Mouse (Mus musculus): Measurements from ENCODE around the gene Srgap2. TPM values are rescaled to one million over a fixed set of nuclear protein-coding genes. Genes with fewer than 3 reads are reported as not detected.

Gene Srgap2
- total RNA-seq, 2 experiments from 2014 or later: 83.4 to 92.0 TPM

DNA sequence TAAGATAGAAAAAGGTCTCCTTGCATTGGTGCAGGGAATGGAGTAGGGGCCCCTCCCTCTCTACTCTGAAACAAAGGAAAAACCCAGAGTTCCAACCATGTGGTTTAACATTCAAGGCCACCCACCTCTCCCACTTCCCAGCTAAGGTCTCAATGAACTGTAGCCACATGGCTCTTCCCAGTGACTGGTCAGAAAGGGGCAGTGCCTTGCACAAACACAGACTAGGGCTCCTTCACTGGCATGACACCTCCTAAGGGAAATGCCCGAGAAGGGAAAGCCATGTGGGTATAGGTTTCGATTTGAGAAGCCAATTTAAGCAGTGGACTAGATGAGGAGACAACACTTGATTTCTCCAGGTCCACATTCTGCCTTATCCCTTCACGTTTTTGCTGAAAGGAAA, 3.4 kb downstream of the Srgap2 start:
- H3K27ac ChIP-seq: peak overlapping the region; percentile 95

DNA sequence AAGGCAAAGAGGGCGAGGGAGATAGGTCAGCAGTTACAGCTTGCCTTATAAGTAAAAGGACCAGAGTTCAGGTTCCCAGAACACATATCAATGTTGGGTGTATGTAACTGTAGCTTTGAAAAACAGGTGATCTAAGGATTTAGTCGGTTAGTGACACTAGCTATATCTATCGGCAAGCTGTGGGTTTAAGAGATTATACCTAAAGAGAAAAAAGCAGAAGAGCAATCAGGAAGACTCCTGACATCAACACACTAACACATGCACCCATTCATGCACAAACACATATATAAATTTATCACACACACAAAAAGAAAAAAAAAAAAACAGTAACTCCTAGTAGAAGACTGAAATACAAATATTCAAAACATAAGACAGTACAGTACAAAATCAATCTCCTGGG, 10.6 kb downstream of the Srgap2 start:
- H3K4me3 ChIP-seq: no peak overlapping the region
- no peak overlapping the region for H3K27ac ChIP-seq
- no peak for DNase-seq (ENCODE audit: low spot score in 2 of 2)
- TF ChIP-seq CTCF (conservative IDR thresholded peaks at IDR 0.05): no peak

More for the DNA sequence above, 3.4 kb downstream of the Srgap2 start:
- no peak for TF ChIP-seq CTCF (conservative IDR thresholded peaks at IDR 0.05)
- H3K4me3 ChIP-seq: peak overlapping the region; percentile 69
- DNase-seq (ENCODE audit: low spot score in 2 of 2): no peak

DNA sequence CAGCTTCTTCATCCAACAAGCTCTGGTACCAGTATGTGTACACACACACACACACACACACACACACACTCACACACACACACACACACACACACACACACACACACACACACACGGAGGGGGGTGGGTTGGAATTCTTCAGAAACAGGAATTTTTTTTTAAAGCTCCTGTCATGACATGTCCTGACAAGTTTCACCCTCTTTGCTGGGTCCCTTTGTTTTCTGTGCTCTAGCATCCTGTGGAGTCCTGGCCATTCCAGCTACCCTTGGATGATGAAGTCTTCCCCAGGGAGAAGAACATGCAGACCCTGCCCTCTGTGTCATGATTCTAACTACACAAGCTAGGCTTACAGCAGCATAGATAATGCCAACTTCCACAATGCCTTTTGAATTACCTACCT, 13.0 kb downstream of the Srgap2 start:
- no peak overlapping the region for H3K27ac ChIP-seq
- no peak for TF ChIP-seq CTCF (conservative IDR thresholded peaks at IDR 0.05)
- no peak overlapping the region for H3K4me3 ChIP-seq

DNA sequence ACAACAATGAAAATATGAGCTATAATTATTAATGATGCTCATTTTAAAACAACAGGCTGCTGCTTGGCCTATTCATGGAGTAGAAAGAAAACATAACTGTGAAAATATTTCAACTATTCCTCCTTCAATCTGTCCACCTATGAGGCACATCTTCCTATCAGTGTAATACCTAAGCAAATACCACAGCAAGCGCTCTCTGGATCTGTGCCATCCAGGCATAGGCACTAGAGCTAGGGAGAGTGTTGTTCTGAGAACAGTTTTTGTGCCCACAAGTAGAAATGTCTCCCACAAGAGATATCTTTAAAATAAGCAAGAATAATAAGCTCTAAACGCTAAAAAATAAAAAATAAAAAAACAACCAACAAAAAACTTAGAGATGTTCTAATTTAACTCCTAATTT, 14.0 kb downstream of the Srgap2 start:
- H3K27ac ChIP-seq: no peak overlapping the region
- no peak for DNase-seq (ENCODE audit: low spot score in 2 of 2)
- no peak for TF ChIP-seq CTCF (conservative IDR thresholded peaks at IDR 0.05)
- H3K4me3 ChIP-seq: no peak overlapping the region

More for the DNA sequence above, 13.0 kb downstream of the Srgap2 start:
- DNase-seq (ENCODE audit: low spot score in 2 of 2): no peak

DNA sequence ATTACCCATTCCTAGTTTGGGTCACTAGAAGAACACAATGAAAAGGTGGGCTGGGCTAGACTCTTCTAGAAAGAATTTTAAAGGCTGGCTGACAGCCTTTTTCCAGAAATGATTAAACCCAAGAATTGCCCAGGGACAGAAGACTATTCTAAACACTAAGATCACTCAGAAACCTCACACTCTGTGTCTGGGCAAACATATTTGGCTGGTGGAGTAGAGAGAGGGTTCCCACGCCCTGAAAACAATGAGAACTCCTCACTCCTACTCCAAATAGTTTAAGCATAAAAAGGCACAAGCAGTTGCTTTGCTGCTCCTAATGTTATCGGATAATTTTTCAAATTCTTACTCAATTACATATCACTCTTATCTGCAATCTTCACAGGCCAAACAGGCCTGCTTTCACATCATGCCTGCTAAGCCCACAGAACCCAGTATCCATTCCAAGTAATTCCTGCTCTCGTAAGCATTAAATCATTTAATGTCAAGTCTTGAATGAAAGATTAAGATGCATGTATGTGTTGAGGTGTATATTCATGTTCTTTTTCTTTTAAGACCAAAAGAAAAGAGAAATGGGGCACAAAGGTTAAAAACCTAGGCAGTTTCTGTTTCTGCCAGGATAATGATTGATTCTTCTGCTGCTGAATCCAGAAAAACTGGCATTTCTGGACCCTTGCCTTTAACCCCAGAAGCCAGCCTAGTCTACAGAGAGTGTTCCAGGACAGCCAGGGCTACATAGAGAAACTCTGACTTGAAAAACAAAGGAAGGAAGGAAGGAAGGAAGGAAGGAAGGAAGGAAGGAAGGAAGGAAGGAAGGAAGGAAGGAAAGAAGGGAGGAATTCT, 15.3 kb downstream of the Srgap2 start:
- H3K27ac ChIP-seq: peak overlapping the region; percentile 59; the same call in 1 of the 2 replicates
- no peak for DNase-seq (ENCODE audit: low spot score in 2 of 2)
- no peak for TF ChIP-seq CTCF (conservative IDR thresholded peaks at IDR 0.05)
- H3K4me3 ChIP-seq: no peak overlapping the region

DNA sequence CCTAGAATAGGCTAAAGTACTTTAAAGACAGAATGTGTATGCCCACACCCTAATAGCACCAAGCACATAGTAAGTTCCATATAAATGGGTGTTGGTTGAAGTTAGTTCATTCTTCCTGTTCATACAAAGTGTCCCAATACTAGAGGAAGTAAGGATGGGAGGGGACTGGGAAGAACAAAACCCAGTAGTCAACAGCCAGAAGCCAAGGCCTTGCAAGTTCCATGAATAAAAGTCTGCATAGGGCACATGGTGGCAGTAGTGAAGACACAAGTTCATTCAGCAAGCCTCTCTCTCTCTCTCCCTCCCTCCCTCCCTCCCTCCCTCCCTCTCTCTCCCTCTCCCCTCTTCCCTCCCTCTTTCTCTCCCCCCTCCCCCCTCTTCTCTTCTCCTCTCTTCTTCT, 16.0 kb downstream of the Srgap2 start:
- Histone ChIP-seq H3K27ac (no peak overlapping the region), H3K4me3 (no peak overlapping the region)
- DNase-seq (ENCODE audit: low spot score in 2 of 2): no peak
- no peak for TF ChIP-seq CTCF (conservative IDR thresholded peaks at IDR 0.05)

DNA sequence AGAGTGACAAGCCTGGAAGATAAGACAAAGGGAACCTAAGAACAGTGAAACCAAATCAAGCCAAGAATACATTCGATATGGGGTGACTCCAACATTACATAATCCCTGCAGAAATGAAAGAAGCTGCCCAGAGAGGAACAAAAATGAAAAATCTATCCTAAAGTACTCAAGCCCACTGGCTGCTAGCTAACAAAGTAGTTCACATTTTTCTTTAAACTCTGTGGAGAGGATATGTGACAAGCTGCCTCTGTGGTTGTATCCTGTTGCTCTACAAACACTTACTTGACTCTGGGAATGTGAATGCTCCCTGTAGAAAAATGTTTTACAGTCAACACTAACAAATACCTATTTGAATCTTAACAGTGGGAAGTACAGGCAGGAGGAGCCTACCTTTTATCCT, 25.5 kb downstream of the Srgap2 start:
- Histone ChIP-seq H3K27ac (no peak overlapping the region), H3K4me3 (no peak overlapping the region)
- no peak for DNase-seq (ENCODE audit: low spot score in 2 of 2)
- no peak for TF ChIP-seq CTCF (conservative IDR thresholded peaks at IDR 0.05)

DNA sequence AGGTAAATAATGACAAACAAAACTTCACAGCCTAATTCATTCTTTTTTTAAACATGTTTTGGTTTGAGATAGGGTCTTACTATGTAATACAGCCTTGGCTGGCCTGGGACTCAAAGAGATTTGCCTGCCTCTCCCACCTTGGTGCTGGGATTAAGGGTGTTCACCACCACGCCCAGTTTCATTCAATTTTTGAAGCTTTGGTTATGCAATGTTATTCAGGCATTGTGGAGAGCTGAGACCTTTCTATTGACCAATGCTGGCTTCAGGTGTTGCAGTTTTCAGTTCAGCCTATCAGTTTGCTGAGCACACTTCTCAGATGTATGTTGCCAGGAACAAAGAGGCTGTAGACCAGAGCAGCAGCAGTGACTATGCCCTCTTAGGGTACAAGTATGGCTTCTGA, 28.9 kb downstream of the Srgap2 start:
- TF ChIP-seq CTCF (conservative IDR thresholded peaks at IDR 0.05): no peak

DNA sequence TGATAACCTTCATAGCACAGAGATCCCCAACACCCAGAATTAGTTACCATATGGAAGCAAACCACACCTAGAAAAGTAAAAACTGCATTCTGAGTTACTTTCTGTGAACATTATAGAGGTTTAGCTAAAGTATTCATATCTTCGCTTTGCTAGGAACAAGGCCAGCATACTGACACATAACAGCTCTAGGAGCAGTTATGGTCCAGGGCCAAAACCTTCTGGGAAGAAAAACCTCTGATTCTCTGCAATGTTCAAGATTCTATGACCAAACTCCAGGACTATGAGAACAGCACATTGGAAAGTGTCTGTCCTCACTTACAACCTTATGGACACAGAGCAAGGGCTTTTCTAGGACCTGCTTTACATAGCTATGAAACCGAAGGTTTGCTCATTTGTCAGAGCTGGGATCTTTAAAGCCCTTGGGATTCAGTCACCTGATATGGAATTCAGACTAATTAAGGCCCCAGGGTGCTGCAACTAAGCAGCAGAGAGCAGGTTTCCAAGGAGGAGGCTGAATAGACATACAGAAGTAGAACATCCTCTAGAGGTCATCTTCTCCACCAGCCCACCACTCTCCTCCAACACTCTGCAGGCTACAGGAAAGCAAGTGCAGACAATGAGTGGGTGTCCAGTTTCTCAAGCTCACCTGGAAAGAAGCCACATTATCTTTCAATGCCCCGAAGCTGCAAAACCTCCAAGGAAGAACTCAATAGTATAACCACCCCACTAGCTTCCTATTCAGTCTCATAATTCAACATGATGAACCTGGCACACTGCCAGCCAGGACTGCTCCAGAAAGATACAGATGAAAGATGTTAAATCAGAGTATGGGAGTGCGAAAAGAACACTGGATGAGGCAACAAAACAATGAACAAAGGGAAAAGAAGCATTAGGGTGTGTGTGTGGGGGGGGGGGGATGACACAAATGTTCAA, 32.9 kb downstream of the Srgap2 start:
- DNase-seq (ENCODE audit: low spot score in 2 of 2): peak in 1 of 2 experiments; percentile 33
- Histone ChIP-seq H3K4me3 (no peak overlapping the region), H3K27ac (peak overlapping the region; percentile 24; the same call in 1 of the 2 replicates)
- TF ChIP-seq CTCF (conservative IDR thresholded peaks at IDR 0.05): no peak

More for the DNA sequence above, 28.9 kb downstream of the Srgap2 start:
- no peak overlapping the region for H3K4me3 ChIP-seq
- no peak overlapping the region for H3K27ac ChIP-seq
- no peak for DNase-seq (ENCODE audit: low spot score in 2 of 2)

DNA sequence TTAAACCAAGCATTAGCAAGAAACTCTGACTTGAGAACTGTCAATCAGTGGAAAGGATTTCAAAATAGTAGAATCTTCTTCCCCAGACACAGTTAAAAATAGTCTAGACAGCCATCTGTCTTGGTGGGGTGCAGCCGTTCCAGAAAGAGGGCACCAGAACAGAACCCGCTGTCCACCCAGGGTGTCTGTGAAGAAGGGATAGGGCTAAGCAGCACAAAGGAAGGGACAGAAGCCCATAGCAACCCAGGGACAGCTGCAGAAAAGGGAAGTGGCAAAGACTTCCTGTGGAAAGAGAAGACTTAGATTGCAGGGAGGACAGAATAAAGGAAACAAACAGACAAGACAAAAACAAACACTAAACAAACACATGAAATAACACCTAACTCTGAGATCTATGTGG, 34.8 kb downstream of the Srgap2 start:
- DNase-seq (ENCODE audit: low spot score in 2 of 2): peak in 1 of 2 experiments; percentile 33
- peak overlapping the region; percentile 54 for H3K27ac ChIP-seq
- TF ChIP-seq CTCF (conservative IDR thresholded peaks at IDR 0.05): no peak
- H3K4me3 ChIP-seq: no peak overlapping the region

DNA sequence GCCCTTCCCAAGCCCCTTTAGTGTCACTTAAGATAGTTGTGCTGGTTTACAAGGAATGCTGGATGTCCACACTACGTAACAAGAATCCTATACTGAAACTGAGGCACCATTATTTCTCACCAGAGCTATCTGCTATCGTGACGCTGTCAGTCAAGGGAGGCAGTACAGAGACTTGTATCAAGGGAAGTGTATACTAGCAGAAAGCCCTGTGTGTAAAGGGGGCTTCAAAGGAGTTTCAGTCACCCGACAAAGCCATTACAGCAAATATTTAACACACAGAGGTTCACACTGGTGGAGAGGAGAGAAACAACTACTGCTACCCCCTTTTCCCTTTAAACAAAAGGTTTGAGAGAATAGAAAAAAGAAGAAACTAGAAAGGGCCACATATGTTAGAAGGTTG, 35.6 kb downstream of the Srgap2 start:
- no peak for DNase-seq (ENCODE audit: low spot score in 2 of 2)
- TF ChIP-seq CTCF (conservative IDR thresholded peaks at IDR 0.05): no peak
- Histone ChIP-seq H3K4me3 (no peak overlapping the region), H3K27ac (peak overlapping the region; percentile 54)

DNA sequence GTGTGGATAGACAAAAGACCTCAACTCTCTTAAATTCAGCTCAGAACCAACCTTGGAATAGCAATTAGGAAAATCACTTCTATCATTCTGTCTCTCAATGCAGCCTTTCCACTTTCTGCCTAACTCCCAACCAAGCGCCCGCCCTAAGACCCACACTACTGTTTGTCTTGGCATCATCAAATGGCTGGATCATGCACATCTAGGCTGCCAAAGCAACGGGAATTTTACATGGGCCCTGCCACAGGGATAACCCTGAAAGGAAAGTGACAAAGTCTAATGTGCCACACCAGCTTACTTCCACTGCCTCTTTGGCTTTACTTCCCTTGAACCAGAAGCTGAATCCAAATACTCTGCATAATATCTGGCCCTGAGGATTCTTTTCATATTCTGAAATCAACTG, 37.8 kb downstream of the Srgap2 start:
- no peak for DNase-seq (ENCODE audit: low spot score in 2 of 2)
- H3K4me3 ChIP-seq: no peak overlapping the region
- no peak for TF ChIP-seq CTCF (conservative IDR thresholded peaks at IDR 0.05)
- H3K27ac ChIP-seq: peak overlapping the region; percentile 68
